Mouse (Mus musculus): ENCODE results near the gene Kat2b. TPM values are rescaled to one million over a fixed set of nuclear protein-coding genes. Genes with fewer than 3 reads are reported as not detected.
A peak's percentile ranks its signal among the peaks of the same experiment; 100 is the strongest.
"Not testable (repeated sequence)": the region's sequence is repeated elsewhere in the genome, so short reads cannot be mapped to it uniquely, and the experiment has no call there.

Gene Kat2b
- polyA plus RNA-seq, 1 experiment from 2014 or later: 7.5 TPM

- no peak for ATAC-seq
- 80% methylated on average over 3 of the region's 3 CpGs for WGBS
- H3K4me2 ChIP-seq: no peak overlapping the region
- H3K9me3 ChIP-seq (replicated peaks): no peaks in the 10 kb centered on the region
- no peak overlapping the region for H3K4me3 ChIP-seq
- H3K9ac ChIP-seq: no peak overlapping the region
- H3K4me1 ChIP-seq: peaks cover 12% of the 10 kb centered on the region
- H3K27ac ChIP-seq: no peak overlapping the region
- H3K36me3 ChIP-seq (ENCODE audit: poor library complexity, severe bottlenecking): no peaks in the 10 kb centered on the region
- H3K27me3 ChIP-seq: no peaks in the 10 kb centered on the region
These were observed 11.8 kb upstream of the Kat2b start for GRCm38 (mm10) chr17:53554813-53555212.

- ATAC-seq: no peak
- Histone ChIP-seq H3K4me1 (no peaks in the 10 kb centered on the region; the same call in 1 of the 2 replicates), H3K9ac (no peak overlapping the region), H3K27me3 (no peaks in the 10 kb centered on the region), H3K4me3 (no peak overlapping the region), H3K36me3 (ENCODE audit: poor library complexity, severe bottlenecking) (no peaks in the 10 kb centered on the region), H3K9me3 (replicated peaks) (no peaks in the 10 kb centered on the region), H3K27ac (no peak overlapping the region), H3K4me2 (no peak overlapping the region)
- WGBS: 60% methylated on average over 3 of the region's 3 CpGs
These were observed 9.2 kb upstream of the Kat2b start for GRCm38 (mm10) chr17:53557443-53557842.

GRCm38 (mm10) chr17:53559646-53560045 lies 7.0 kb upstream of the Kat2b start:
- no peaks in the 10 kb centered on the region for H3K9me3 ChIP-seq (replicated peaks)
- no peak overlapping the region for H3K4me3 ChIP-seq
- no peak overlapping the region for H3K9ac ChIP-seq
- no peak for ATAC-seq
- H3K27me3 ChIP-seq: no peaks in the 10 kb centered on the region
- WGBS: 95% methylated on average over 5 of the region's 5 CpGs
- no peak overlapping the region for H3K27ac ChIP-seq
- no peaks in the 10 kb centered on the region for H3K4me1 ChIP-seq
- H3K4me2 ChIP-seq: no peak overlapping the region
- no peaks in the 10 kb centered on the region for H3K36me3 ChIP-seq (ENCODE audit: poor library complexity, severe bottlenecking)

GRCm38 (mm10) chr17:53561458-53562029 lies 5.1 kb upstream of the Kat2b start:
- no peak for ATAC-seq

GRCm38 (mm10) chr17:53564837-53565236 lies 1.8 kb upstream of the Kat2b start:
- no peak overlapping the region for H3K4me2 ChIP-seq
- H3K4me3 ChIP-seq: no peak overlapping the region
- H3K4me1 ChIP-seq: peaks cover 24% of the 10 kb centered on the region
- H3K36me3 ChIP-seq (ENCODE audit: poor library complexity, severe bottlenecking): no peaks in the 10 kb centered on the region
- no peak overlapping the region for H3K9ac ChIP-seq
- ATAC-seq: no peak
- no peaks in the 10 kb centered on the region for H3K9me3 ChIP-seq (replicated peaks)
- WGBS: 89% methylated on average over 4 of the region's 4 CpGs
- H3K27ac ChIP-seq: no peak overlapping the region
- H3K27me3 ChIP-seq: no peaks in the 10 kb centered on the region

More at GRCm38 (mm10) chr17:53561458-53562029, 5.1 kb upstream of the Kat2b start:
- 81% methylated on average over 4 of the region's 4 CpGs for WGBS
- H3K9ac ChIP-seq: no peak overlapping the region
- no peak overlapping the region for H3K27ac ChIP-seq
- H3K27me3 ChIP-seq: no peaks in the 10 kb centered on the region
- H3K4me2 ChIP-seq: no peak overlapping the region
- H3K4me1 ChIP-seq: peaks cover 7% of the 10 kb centered on the region
- H3K36me3 ChIP-seq (ENCODE audit: poor library complexity, severe bottlenecking): no peaks in the 10 kb centered on the region
- no peaks in the 10 kb centered on the region for H3K9me3 ChIP-seq (replicated peaks)
- no peak overlapping the region for H3K4me3 ChIP-seq

GRCm38 (mm10) chr17:53566919-53567345 lies 271 bp downstream of the Kat2b start:
- no peaks in the 10 kb centered on the region for H3K36me3 ChIP-seq (ENCODE audit: poor library complexity, severe bottlenecking)
- H3K27me3 ChIP-seq: no peaks in the 10 kb centered on the region
- peak overlapping the region; percentile 98 for H3K27ac ChIP-seq
- H3K4me3 ChIP-seq: peak overlapping the region; percentile 81
- peak overlapping the region; percentile 95 for H3K9ac ChIP-seq
- peak overlapping the region; percentile 89 for H3K4me2 ChIP-seq
- under 1% methylated on average over 25 of the region's 51 CpGs for WGBS
- peak; percentile 66 for ATAC-seq
- H3K4me1 ChIP-seq: peaks cover 32% of the 10 kb centered on the region
- no peaks in the 10 kb centered on the region for H3K9me3 ChIP-seq (replicated peaks)

- Histone ChIP-seq H3K9me3 (replicated peaks) (no peaks in the 10 kb centered on the region), H3K36me3 (ENCODE audit: poor library complexity, severe bottlenecking) (no peaks in the 10 kb centered on the region), H3K4me3 (peak overlapping the region; percentile 81), H3K27me3 (no peaks in the 10 kb centered on the region), H3K27ac (peak overlapping the region; percentile 98), H3K4me2 (peak overlapping the region; percentile 89), H3K4me1 (peaks cover 32% of the 10 kb centered on the region), H3K9ac (peak overlapping the region; percentile 95)
- WGBS: under 1% methylated on average over 62 of the region's 67 CpGs
- peak; percentile 71 for ATAC-seq
These were observed 863 bp downstream of the Kat2b start for GRCm38 (mm10) chr17:53567346-53568101.

- Histone ChIP-seq H3K4me3 (peak overlapping the region; percentile 81), H3K9me3 (replicated peaks) (no peaks in the 10 kb centered on the region), H3K36me3 (ENCODE audit: poor library complexity, severe bottlenecking) (no peaks in the 10 kb centered on the region), H3K9ac (peak overlapping the region; percentile 95), H3K27me3 (no peaks in the 10 kb centered on the region), H3K27ac (peak overlapping the region; percentile 98), H3K4me2 (peak overlapping the region; percentile 89), H3K4me1 (peaks cover 32% of the 10 kb centered on the region)
- whole genome bisulfite sequencing: under 1% methylated on average over 15 of the region's 15 CpGs
- peak; percentile 89 for ATAC-seq
These were observed 1.5 kb downstream of the Kat2b start for GRCm38 (mm10) chr17:53568118-53568517.

GRCm38 (mm10) chr17:53568734-53569386 lies 2.2 kb downstream of the Kat2b start:
- Histone ChIP-seq H3K27ac (peak overlapping the region; percentile 98), H3K36me3 (ENCODE audit: poor library complexity, severe bottlenecking) (no peaks in the 10 kb centered on the region), H3K9me3 (replicated peaks) (no peaks in the 10 kb centered on the region), H3K4me1 (peaks cover 32% of the 10 kb centered on the region), H3K27me3 (no peaks in the 10 kb centered on the region), H3K9ac (peak overlapping the region; percentile 95), H3K4me3 (peak overlapping the region; percentile 81), H3K4me2 (peak overlapping the region; percentile 89)
- WGBS: 37% methylated on average over 8 of the region's 8 CpGs
- no peak for ATAC-seq

- H3K4me2 ChIP-seq: peak overlapping the region; percentile 47
- peaks cover 32% of the 10 kb centered on the region for H3K4me1 ChIP-seq
- H3K9ac ChIP-seq: 0 out of 2 replicates have a peak overlapping the region, but pooled peaks have one; percentile 30
- peak overlapping the region; percentile 74 for H3K27ac ChIP-seq
- no peak for ATAC-seq
- H3K4me3 ChIP-seq: peak overlapping the region; percentile 10; the same call in 1 of the 2 replicates
- H3K27me3 ChIP-seq: no peaks in the 10 kb centered on the region
- H3K36me3 ChIP-seq (ENCODE audit: poor library complexity, severe bottlenecking): no peaks in the 10 kb centered on the region
- WGBS: 32% methylated on average over 6 of the region's 6 CpGs
- H3K9me3 ChIP-seq (replicated peaks): no peaks in the 10 kb centered on the region
These were observed 3.2 kb downstream of the Kat2b start for GRCm38 (mm10) chr17:53569829-53570228.

GRCm38 (mm10) chr17:53570361-53570875 lies 3.8 kb downstream of the Kat2b start:
- WGBS: 44% methylated on average over 10 of the region's 10 CpGs
- Histone ChIP-seq H3K27me3 (no peaks in the 10 kb centered on the region), H3K4me3 (no peak overlapping the region), H3K9me3 (replicated peaks) (no peaks in the 10 kb centered on the region), H3K4me2 (peak overlapping the region; percentile 47), H3K36me3 (ENCODE audit: poor library complexity, severe bottlenecking) (no peaks in the 10 kb centered on the region), H3K4me1 (peaks cover 32% of the 10 kb centered on the region), H3K9ac (no peak overlapping the region; the same call in 1 of the 2 replicates), H3K27ac (peak overlapping the region; percentile 51; the same call in 1 of the 2 replicates)
- no peak for ATAC-seq

- H3K27me3 ChIP-seq; H3K4me2 ChIP-seq; ATAC-seq; H3K4me3 ChIP-seq; H3K9me3 ChIP-seq (replicated peaks); H3K27ac ChIP-seq; H3K9ac ChIP-seq; H3K36me3 ChIP-seq (ENCODE audit: poor library complexity, severe bottlenecking): not testable (repeated sequence)
- peaks cover 30% of the 10 kb centered on the region for H3K4me1 ChIP-seq
- WGBS: 92% methylated on average over 5 of the region's 5 CpGs
These were observed 4.3 kb downstream of the Kat2b start for GRCm38 (mm10) chr17:53570932-53571331.

Data from forebrain, embryonic 13.5 days (tissue).